Mouse (Mus musculus): Measurements from ENCODE around the gene Raph1. TPM values are rescaled to one million over a fixed set of nuclear protein-coding genes. Genes with fewer than 3 reads are reported as not detected.

The Raph1 gene
- total and polyA plus RNA-seq, 2 experiments from 2014 or later = 15.6 to 40.3 TPM

GRCm38 (mm10) chr1:60567321-60567720 is 417 bp upstream of the Raph1 start:
- Histone ChIP-seq H3K27me3 (ENCODE audit: insufficient read depth, low read length) (no peaks in the 10 kb centered on the region), H3K4me3 (ENCODE audit: low read depth, low read length) (peak overlapping the region; percentile 98), H3K36me3 (ENCODE audit: insufficient read depth, low read length) (no peaks in the 10 kb centered on the region), H3K9me3 (ENCODE audit: low read length) (no peaks in the 10 kb centered on the region), H3K4me1 (ENCODE audit: insufficient read depth, low read length) (no peaks in the 10 kb centered on the region), H3K4me2 (ENCODE audit: low read depth, low read length, poor library complexity, severe bottlenecking) (peak overlapping the region; percentile 68), H3K27ac (ENCODE audit: low read depth, low read length) (peak overlapping the region; percentile 95), H3K9ac (replicated peaks; ENCODE audit: low read length, poor library complexity, severe bottlenecking) (peak overlapping the region; percentile 99)
- DNase-seq (ENCODE audit: low spot score) = no peak
- ATAC-seq (ENCODE audit: low FRiP score) = no peak; the same call in 1 of the 2 replicates
- WGBS = 22% methylated on average over 5 of the region's 5 CpGs
- no peak for TF ChIP-seq CTCF (IDR thresholded peaks at IDR 0.05)

DNA sequence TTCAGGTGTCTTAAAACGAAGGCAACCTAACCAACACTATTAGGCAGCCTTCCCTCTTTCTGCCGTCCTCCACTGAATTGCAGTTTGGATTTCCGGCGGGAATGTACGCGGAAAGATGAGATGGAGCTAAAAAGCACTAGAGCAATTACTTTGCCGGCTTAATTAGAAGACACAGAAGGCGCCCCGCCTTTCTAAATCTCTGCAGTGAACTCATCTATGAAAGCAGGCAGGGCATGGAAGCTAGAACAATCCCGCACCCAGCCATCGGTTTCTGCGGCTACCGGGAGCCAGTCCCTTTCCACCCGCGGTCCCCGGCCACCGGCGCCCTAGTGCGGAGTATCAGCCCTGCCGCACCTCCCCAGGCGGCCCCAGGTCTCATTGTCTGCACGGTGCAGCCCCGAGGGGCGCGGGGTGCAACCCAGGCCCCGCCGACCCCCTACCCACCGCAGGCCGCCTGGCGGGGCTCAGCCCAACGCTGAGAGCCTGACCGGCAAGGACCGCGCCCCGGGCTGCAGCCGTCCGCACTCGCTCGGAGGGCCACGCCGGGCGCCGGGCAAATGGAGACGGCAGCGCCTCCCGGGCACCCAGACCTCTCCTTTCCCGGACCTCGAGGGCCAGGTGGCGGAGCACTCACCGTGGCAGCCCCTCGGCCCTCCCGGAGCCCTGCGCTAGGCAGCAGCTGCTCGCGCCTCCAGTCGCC is 823 bp downstream of the Raph1 start:
- WGBS = 2% methylated on average over 53 of the region's 56 CpGs
- Histone ChIP-seq H3K9me3 (ENCODE audit: low read length) (no peaks in the 10 kb centered on the region), H3K27ac (ENCODE audit: low read depth, low read length) (peak overlapping the region; percentile 95), H3K4me3 (ENCODE audit: low read depth, low read length) (peak overlapping the region; percentile 98), H3K27me3 (ENCODE audit: insufficient read depth, low read length) (no peaks in the 10 kb centered on the region), H3K4me2 (ENCODE audit: low read depth, low read length, poor library complexity, severe bottlenecking) (peak overlapping the region; percentile 68), H3K9ac (replicated peaks; ENCODE audit: low read length, poor library complexity, severe bottlenecking) (peak overlapping the region; percentile 99), H3K4me1 (ENCODE audit: insufficient read depth, low read length) (no peaks in the 10 kb centered on the region), H3K36me3 (ENCODE audit: insufficient read depth, low read length) (no peaks in the 10 kb centered on the region)
- ATAC-seq (ENCODE audit: low FRiP score) (peak; percentile 67), DNase-seq (ENCODE audit: low spot score) (peak; percentile 66)
- TF ChIP-seq CTCF (IDR thresholded peaks at IDR 0.05) = no peak

DNA sequence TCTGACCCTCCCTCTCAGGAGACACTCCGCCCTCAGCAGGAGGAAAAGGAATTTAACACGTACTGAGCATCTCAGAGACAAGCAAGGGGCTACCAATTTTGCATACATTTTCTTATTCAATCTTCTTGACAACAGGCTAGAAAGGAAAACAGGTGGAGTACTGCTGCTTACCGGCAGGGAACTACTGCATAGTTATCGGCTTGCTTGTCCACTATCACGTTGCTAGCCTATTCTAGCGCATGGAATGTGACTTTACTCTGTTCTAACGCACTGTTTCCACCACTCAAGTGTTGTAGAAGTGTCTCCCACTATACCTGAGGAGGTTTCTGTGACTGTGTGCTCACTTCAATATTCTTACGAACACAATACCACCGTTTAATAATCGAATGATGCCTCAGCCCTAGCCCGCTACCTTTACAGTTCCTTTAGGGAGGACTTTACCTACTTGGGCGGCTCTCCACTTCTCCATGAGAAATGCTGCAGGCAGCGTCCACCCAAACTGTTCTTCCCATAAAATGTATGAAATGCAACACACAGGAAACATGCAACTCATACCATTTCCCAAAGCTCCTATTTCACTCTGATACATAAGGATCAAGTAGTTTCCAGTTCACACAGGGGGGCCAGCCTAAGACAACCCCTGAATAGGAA is 1.5 kb downstream of the Raph1 start:
- Histone ChIP-seq H3K4me1 (ENCODE audit: insufficient read depth, low read length) (no peaks in the 10 kb centered on the region), H3K4me2 (ENCODE audit: low read depth, low read length, poor library complexity, severe bottlenecking) (peak overlapping the region; percentile 68), H3K36me3 (ENCODE audit: insufficient read depth, low read length) (no peaks in the 10 kb centered on the region), H3K9ac (replicated peaks; ENCODE audit: low read length, poor library complexity, severe bottlenecking) (peak overlapping the region; percentile 99), H3K27me3 (ENCODE audit: insufficient read depth, low read length) (no peaks in the 10 kb centered on the region), H3K27ac (ENCODE audit: low read depth, low read length) (peak overlapping the region; percentile 95), H3K9me3 (ENCODE audit: low read length) (no peaks in the 10 kb centered on the region), H3K4me3 (ENCODE audit: low read depth, low read length) (peak overlapping the region; percentile 98)
- TF ChIP-seq CTCF (IDR thresholded peaks at IDR 0.05) = peak; percentile 69
- peak; percentile 63 for DNase-seq (ENCODE audit: low spot score)
- peak; percentile 52; the same call in 1 of the 2 replicates for ATAC-seq (ENCODE audit: low FRiP score)
- 1% methylated on average over 13 of the region's 13 CpGs for WGBS

- H3K4me3 ChIP-seq (ENCODE audit: low read depth, low read length) = peak overlapping the region; percentile 98
- ATAC-seq (ENCODE audit: low FRiP score) (no peak), DNase-seq (ENCODE audit: low spot score) (no peak)
- no peaks in the 10 kb centered on the region for H3K4me1 ChIP-seq (ENCODE audit: insufficient read depth, low read length)
- no peak overlapping the region for H3K27ac ChIP-seq (ENCODE audit: low read depth, low read length)
- H3K9ac ChIP-seq (replicated peaks; ENCODE audit: low read length, poor library complexity, severe bottlenecking) = 0 out of 2 replicates have a peak overlapping the region, but pooled peaks have one; percentile 13
- H3K9me3 ChIP-seq (ENCODE audit: low read length) = no peaks in the 10 kb centered on the region
- no peaks in the 10 kb centered on the region for H3K36me3 ChIP-seq (ENCODE audit: insufficient read depth, low read length)
- WGBS = 75% methylated on average over 5 of the region's 5 CpGs
- TF ChIP-seq CTCF (IDR thresholded peaks at IDR 0.05) = no peak
- no peaks in the 10 kb centered on the region for H3K27me3 ChIP-seq (ENCODE audit: insufficient read depth, low read length)
- peak overlapping the region; percentile 68 for H3K4me2 ChIP-seq (ENCODE audit: low read depth, low read length, poor library complexity, severe bottlenecking)
These were observed 2.2 kb downstream of the Raph1 start for GRCm38 (mm10) chr1:60564691-60565090.

DNA sequence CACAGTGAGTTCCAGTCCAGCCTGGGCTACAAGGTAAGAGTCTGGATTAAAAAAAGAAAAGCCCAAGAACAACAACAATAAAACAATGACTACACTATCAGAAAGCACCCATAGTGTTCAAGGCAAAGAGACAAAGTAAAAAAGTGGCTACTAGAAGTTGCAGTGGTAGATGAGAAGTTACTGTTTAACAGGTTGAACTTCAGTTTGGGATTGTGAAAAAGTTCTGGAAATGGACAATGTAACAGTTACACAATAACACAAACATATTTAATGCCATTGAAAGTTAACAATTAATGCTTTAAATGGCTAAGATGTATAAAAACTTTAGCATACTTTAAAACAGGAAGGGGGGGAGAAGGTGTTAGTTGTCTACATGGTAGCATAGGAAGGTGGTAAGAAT is 3.9 kb downstream of the Raph1 start:
- no peaks in the 10 kb centered on the region for H3K4me1 ChIP-seq (ENCODE audit: insufficient read depth, low read length)
- ATAC-seq (ENCODE audit: low FRiP score) (no peak), DNase-seq (ENCODE audit: low spot score) (no peak)
- H3K9ac ChIP-seq (replicated peaks; ENCODE audit: low read length, poor library complexity, severe bottlenecking) = no peak overlapping the region
- no peak for TF ChIP-seq CTCF (IDR thresholded peaks at IDR 0.05)
- H3K9me3 ChIP-seq (ENCODE audit: low read length) = no peaks in the 10 kb centered on the region
- H3K4me2 ChIP-seq (ENCODE audit: low read depth, low read length, poor library complexity, severe bottlenecking) = no peak overlapping the region
- H3K4me3 ChIP-seq (ENCODE audit: low read depth, low read length) = no peak overlapping the region
- no peaks in the 10 kb centered on the region for H3K27me3 ChIP-seq (ENCODE audit: insufficient read depth, low read length)
- H3K36me3 ChIP-seq (ENCODE audit: insufficient read depth, low read length) = no peaks in the 10 kb centered on the region
- H3K27ac ChIP-seq (ENCODE audit: low read depth, low read length) = no peak overlapping the region

GRCm38 (mm10) chr1:60543681-60544080 is 23.2 kb downstream of the Raph1 start:
- no peak overlapping the region for H3K27ac ChIP-seq (ENCODE audit: low read depth, low read length)
- H3K9ac ChIP-seq (replicated peaks; ENCODE audit: low read length, poor library complexity, severe bottlenecking) = no peak overlapping the region
- DNase-seq (ENCODE audit: low spot score) (no peak), ATAC-seq (ENCODE audit: low FRiP score) (no peak)
- H3K4me1 ChIP-seq (ENCODE audit: insufficient read depth, low read length) = no peaks in the 10 kb centered on the region
- 37% methylated on average over 1 of the region's 1 CpGs for WGBS
- no peaks in the 10 kb centered on the region for H3K27me3 ChIP-seq (ENCODE audit: insufficient read depth, low read length)
- H3K4me3 ChIP-seq (ENCODE audit: low read depth, low read length) = no peak overlapping the region
- no peak overlapping the region for H3K4me2 ChIP-seq (ENCODE audit: low read depth, low read length, poor library complexity, severe bottlenecking)
- no peaks in the 10 kb centered on the region for H3K36me3 ChIP-seq (ENCODE audit: insufficient read depth, low read length)
- peaks cover 3% of the 10 kb centered on the region; the same call in 1 of the 2 replicates for H3K9me3 ChIP-seq (ENCODE audit: low read length)
- no peak for TF ChIP-seq CTCF (IDR thresholded peaks at IDR 0.05)
